Mouse (Mus musculus) limb, embryonic 14.5 days (tissue): ENCODE measurements around the gene Asprv1. TPM values are rescaled to one million over a fixed set of nuclear protein-coding genes. Genes with fewer than 3 reads are reported as not detected.

ENCODE experiments used
- ATAC-seq: fragments of 200-750 bp; cut with Nextera tagmentation; 2 replicates; pipeline ENCODE4 v1.8.0; 2017; ENCODE audit warnings: low read depth, moderate number of reproducible peaks, moderate TSS enrichment; ENCODE audit not compliant: low FRiP score
- DNase-seq: peaks from one replicate; pipeline ENCODE4 v3.0.0-alpha.2; 2015; ENCODE audit warnings: low spot score
- H3K27ac ChIP-seq: fragments of 300-500 bp; sonication (generic); replicated peaks from 2 replicates; pipeline ENCODE4 v1.5.1; 2014; ENCODE audit warnings: low read depth, mild to moderate bottlenecking, low read length, moderate library complexity, mixed read lengths
- H3K27me3 ChIP-seq: fragments of 300-500 bp; sonication (generic); 2 replicates; pipeline ENCODE4 v1.6.1; 2014; ENCODE audit warnings: low read length, mixed read lengths; ENCODE audit not compliant: control insufficient read depth, insufficient read depth
- H3K36me3 ChIP-seq: fragments of 300-500 bp; sonication (generic); 2 replicates; pipeline ENCODE4 v1.6.1; 2014; ENCODE audit warnings: mild to moderate bottlenecking, low read length, moderate library complexity, mixed read lengths; ENCODE audit not compliant: control insufficient read depth, insufficient read depth
- H3K4me1 ChIP-seq: fragments of 300-500 bp; sonication (generic); 2 replicates; pipeline ENCODE4 v1.6.1; 2014; ENCODE audit warnings: antibody characterized with exemption, low read length, mixed read lengths; ENCODE audit not compliant: control insufficient read depth, insufficient read depth
- H3K4me2 ChIP-seq: fragments of 300-500 bp; sonication (generic); replicated peaks from 2 replicates; pipeline ENCODE4 v1.6.1; 2014; ENCODE audit warnings: low read depth, mild to moderate bottlenecking, low read length, moderate library complexity; ENCODE audit not compliant: severe bottlenecking
- H3K4me3 ChIP-seq: fragments of 300-500 bp; sonication (generic); replicated peaks from 2 replicates; pipeline ENCODE4 v1.5.1; 2014; ENCODE audit warnings: low read length
- H3K9ac ChIP-seq: fragments of 300-500 bp; sonication (generic); 2 replicates; pipeline ENCODE4 v1.6.1; 2014; ENCODE audit warnings: mild to moderate bottlenecking, low read depth, low read length, moderate library complexity; ENCODE audit not compliant: severe bottlenecking
- H3K9me3 ChIP-seq: fragments of 300-500 bp; sonication (generic); 2 replicates; pipeline ENCODE4 v1.6.1; 2016; ENCODE audit warnings: low read length; ENCODE audit not compliant: control insufficient read depth
- POLR2A ChIP-seq: fragments of 200-500 bp; IDR thresholded peaks from 2 replicates; pipeline ENCODE4 v1.8.0; 2012; ENCODE audit warnings: inconsistent platforms, mild to moderate bottlenecking, moderate library complexity, borderline replicate concordance; ENCODE audit not compliant: insufficient read depth, insufficient read length; ENCODE audit errors: extremely low read depth
- WGBS: fragments of 180-500 bp; shearing (Covaris S2); extraction: QIAGEN DNeasy Blood & Tissue Kit; methylation state at CpG from one replicate; pipeline ENCODE4 v1.1.7; 2014; 5-methylcytosine and 5-hydroxymethylcytosine counted together
- polyA plus RNA-seq, 2 experiments: library from polyadenylated mRNA; depleted of rRNA in 1 of 2; stranded (reverse) in 1 of 2; unstranded in 1 of 2; fragments of >200 nt; fragmentation: Nextera tagmentation in 1 of 2; extraction: Ambion mirVana in 1 of 2; gene quantifications; 2 replicates each; pipeline versions ENCODE4 v1.2.1 to v1.2.3; 2012 to 2014

Asprv1 gene
- 19.9 and 34.8 TPM in 2 replicates for polyA plus RNA-seq (2012; rRNA removed)
- polyA plus RNA-seq (2014; fragmentation: Nextera tagmentation; extraction: Ambion mirVana), result 66.2 and 100.0 TPM in 2 replicates

DNA sequence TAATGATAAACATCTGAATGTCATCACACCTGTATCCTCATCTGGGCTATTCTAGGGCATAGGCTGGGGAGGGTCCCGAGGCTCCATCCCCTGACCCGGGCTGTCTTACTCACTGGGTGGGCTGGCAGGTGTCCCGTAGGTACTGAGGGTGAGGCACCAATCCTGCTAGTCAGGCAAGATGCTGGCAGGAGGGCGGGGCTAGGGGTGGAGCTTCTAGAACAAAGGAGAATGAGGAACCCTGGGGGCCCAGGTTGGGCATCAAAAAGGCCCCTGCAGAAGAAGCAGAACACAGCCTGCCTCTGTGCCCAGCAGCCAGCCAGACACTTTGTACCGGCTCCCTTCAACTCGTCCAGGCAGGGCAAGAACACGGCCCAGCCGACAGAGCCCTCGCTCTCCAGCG is at the start of gene Asprv1:
Asprv1 (plus strand) TSS at position 219 of the 400 bp plus-strand sequence.
- Histone ChIP-seq H3K27me3 (no peaks in the 10 kb centered on the region), H3K4me3 (no peak within 1 kb of the TSS), H3K9me3 (no peaks in the 10 kb centered on the region), H3K4me1 (peaks cover 19% of the 10 kb centered on the region), H3K4me2 (no peak within 1 kb of the TSS), H3K9ac (no peak within 1 kb of the TSS), H3K27ac (no peak within 1 kb of the TSS), H3K36me3 (no peaks in the 10 kb centered on the region)
- 57% methylated on average over 10 of the region's 10 CpGs for WGBS
- TF ChIP-seq POLR2A, result no peak
- DNase-seq (no peak), ATAC-seq (no peak)

DNA sequence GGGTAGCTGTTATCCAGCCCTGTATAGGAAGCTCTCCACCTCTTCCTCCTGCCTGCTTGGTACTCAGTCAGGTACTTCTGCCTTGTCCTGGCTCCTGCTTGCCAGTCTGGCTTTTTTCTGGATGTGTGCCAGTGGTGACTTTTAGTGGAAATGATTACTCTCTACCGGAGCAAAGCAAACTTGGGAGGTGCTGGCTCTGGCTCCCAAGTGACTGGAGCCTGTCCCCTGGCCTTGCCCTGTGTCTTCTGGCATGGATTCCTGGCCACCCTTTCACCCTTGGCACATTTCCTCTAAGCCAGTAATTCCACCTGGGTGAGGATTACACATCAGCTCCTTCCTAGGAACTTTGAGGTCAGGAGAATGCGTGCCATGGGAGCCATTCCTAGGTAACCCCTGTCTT is 49.6 kb upstream of the Asprv1 start:
- Histone ChIP-seq H3K27me3 (no peaks in the 10 kb centered on the region), H3K9ac (no peak overlapping the region), H3K4me2 (no peak overlapping the region), H3K9me3 (no peaks in the 10 kb centered on the region), H3K36me3 (no peaks in the 10 kb centered on the region), H3K27ac (no peak overlapping the region), H3K4me1 (peaks cover 6% of the 10 kb centered on the region), H3K4me3 (no peak overlapping the region)
- no peak for TF ChIP-seq POLR2A
- WGBS, result 45% methylated on average over 2 of the region's 2 CpGs
- no peak for ATAC-seq
- no peak for DNase-seq

DNA sequence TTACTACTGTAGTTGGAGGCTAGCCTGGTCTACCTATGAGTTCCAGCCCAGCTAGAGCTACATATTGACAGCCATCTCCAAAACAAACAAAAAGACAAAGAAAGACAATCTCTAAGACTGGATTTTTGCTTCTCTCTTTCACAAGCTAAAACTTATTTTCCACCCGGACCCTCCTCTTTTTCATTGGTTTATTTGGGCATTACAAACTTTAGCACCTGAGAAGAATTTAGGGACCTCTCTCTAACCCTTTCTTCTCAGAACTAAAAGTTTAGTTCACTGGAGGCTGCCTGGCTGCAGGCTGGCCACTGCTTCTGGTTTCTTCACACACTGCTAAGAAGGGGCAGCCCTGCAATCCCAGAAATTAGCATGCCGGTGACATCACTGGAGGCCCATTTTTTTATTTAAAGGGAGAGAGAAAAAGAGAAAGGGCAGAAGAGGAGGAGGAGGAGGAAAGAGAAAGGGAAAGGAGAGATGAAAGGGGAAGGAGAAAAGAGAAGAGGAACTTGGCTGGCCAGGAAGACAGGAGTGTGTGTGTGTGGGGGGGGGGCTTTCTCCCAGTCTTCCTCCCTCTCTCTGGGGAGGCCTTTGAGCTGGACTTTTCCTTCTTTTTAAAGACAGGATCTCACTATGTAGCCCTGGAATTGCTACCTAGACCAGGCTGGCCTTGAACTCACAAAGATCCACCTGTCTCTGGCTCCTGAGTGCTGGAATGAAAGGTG is 48.7 kb upstream of the Asprv1 start:
- H3K36me3 ChIP-seq, result no peaks in the 10 kb centered on the region
- no peaks in the 10 kb centered on the region for H3K27me3 ChIP-seq
- H3K4me3 ChIP-seq, result no peak overlapping the region
- H3K9me3 ChIP-seq, result no peaks in the 10 kb centered on the region
- H3K27ac ChIP-seq, result no peak overlapping the region
- TF ChIP-seq POLR2A, result no peak
- DNase-seq, result no peak
- no peak overlapping the region for H3K4me2 ChIP-seq
- WGBS, result 57% methylated on average over 2 of the region's 2 CpGs
- ATAC-seq, result no peak
- no peak overlapping the region for H3K9ac ChIP-seq
- H3K4me1 ChIP-seq, result peaks cover 13% of the 10 kb centered on the region

DNA sequence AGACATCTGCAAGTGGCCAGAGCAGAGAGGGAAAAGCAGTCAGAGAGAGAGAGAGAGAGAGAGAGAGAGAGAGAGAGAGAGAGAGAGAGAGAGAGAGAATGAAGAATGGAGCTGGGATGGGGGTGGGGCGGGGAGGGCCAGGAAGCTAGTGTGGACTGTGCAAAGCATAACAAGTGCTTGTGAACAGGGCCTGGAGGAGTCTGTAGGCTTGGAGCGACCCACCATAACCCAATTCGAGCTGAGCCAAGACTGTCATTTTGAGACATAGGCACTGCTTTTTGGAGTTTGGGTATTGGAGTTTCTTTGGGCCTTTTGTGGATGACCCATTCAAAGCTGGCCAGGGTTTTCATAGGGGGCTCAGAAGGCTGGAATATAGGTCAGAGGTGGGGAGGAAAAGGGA is 48.0 kb upstream of the Asprv1 start:
- no peaks in the 10 kb centered on the region for H3K27me3 ChIP-seq
- H3K36me3 ChIP-seq, result no peaks in the 10 kb centered on the region
- H3K4me3 ChIP-seq, result no peak overlapping the region
- DNase-seq (no peak), ATAC-seq (no peak)
- H3K9ac ChIP-seq, result no peak overlapping the region
- no peak overlapping the region for H3K4me2 ChIP-seq
- TF ChIP-seq POLR2A, result no peak
- no peaks in the 10 kb centered on the region for H3K9me3 ChIP-seq
- 74% methylated on average over 3 of the region's 3 CpGs for WGBS
- H3K4me1 ChIP-seq, result peaks cover 20% of the 10 kb centered on the region
- no peak overlapping the region for H3K27ac ChIP-seq

DNA sequence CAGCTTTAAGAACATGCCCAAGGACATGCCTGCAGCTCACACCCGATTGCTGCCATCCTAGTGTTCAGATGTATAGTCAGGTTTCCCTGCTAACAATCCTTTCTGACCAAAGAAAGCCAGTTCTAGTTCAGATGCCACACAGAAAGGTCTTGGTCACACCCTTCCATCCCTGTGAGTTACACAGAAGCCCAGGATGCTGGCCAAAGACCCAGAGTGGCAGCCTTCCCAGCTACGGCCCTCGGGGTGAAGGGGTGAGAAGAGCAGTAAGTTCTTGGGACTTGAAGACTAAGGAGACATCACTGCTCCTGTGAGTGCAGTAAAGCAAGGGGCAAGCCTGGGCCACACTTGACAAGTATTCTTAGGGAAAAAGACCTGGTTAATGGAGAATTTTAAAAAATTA is 44.8 kb upstream of the Asprv1 start:
- WGBS, result 87% methylated on average over 3 of the region's 3 CpGs

More for the DNA sequence above, 44.8 kb upstream of the Asprv1 start:
- Histone ChIP-seq H3K9ac (no peak overlapping the region), H3K27me3 (no peaks in the 10 kb centered on the region), H3K27ac (no peak overlapping the region), H3K4me2 (no peak overlapping the region), H3K4me3 (no peak overlapping the region), H3K4me1 (peaks cover 27% of the 10 kb centered on the region), H3K36me3 (no peaks in the 10 kb centered on the region), H3K9me3 (no peaks in the 10 kb centered on the region)
- ATAC-seq (no peak), DNase-seq (no peak)
- no peak for TF ChIP-seq POLR2A
